Mouse (Mus musculus) cortical plate, adult 2 months (tissue): Measurements from ENCODE around the gene Slc8a2. TPM values are rescaled to one million over a fixed set of nuclear protein-coding genes. Genes with fewer than 3 reads are reported as not detected.

ENCODE experiments used
- H3K27ac ChIP-seq: fragments of 200-500 bp; 2 replicates; pipeline ENCODE4 v1.5.1; 2012; ENCODE audit warnings: low read length, control low read depth, inconsistent platforms; ENCODE audit not compliant: insufficient read depth
- H3K4me1 ChIP-seq: fragments of 200-500 bp; 2 replicates; pipeline ENCODE4 v1.6.1; 2011; ENCODE audit warnings: low read length; ENCODE audit not compliant: control insufficient read depth, insufficient read depth
- H3K4me3 ChIP-seq: fragments of 200-500 bp; 2 replicates; pipeline ENCODE4 v1.5.1; 2011; ENCODE audit warnings: mild to moderate bottlenecking, low read length, control low read depth; ENCODE audit not compliant: insufficient read depth
- CTCF ChIP-seq: fragments of 200-500 bp; IDR thresholded peaks from 2 replicates; pipeline ENCODE4 v1.5.1; 2011; ENCODE audit warnings: mild to moderate bottlenecking, control low read depth, low read length; ENCODE audit not compliant: insufficient read depth; ENCODE audit errors: extremely low read depth
- POLR2A ChIP-seq: fragments of 200-500 bp; IDR thresholded peaks from 2 replicates; pipeline ENCODE4 v1.6.1; 2011; ENCODE audit warnings: mild to moderate bottlenecking, low read length, control low read depth; ENCODE audit not compliant: insufficient read depth; ENCODE audit errors: extremely low read depth
- polyA plus RNA-seq: library from polyadenylated mRNA; depleted of rRNA; stranded (reverse); fragments of >200 nt; gene quantifications from 2 replicates; pipeline ENCODE4 v1.2.3, GENCODE M21; 2012

Gene Slc8a2
- polyA plus RNA-seq, 1 experiment = 164 TPM

DNA sequence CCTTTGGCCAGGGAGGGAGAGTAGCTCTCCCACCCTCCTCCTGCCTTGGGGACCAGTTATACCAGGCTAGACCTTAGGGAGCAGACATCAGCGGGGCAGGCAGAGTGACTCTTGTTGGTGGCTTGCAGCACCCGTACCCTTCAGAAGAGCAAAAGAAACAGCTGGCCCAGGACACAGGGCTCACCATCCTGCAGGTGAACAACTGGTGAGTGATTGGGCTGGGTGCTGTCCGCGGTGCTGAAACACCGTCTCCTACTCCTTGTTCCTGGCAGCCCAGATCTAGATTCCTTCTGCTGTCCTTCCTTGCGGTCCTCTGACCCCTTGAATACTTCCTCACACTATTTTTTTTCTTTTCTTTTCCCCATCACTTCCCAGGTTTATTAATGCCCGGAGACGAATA is 54.0 kb downstream of the Slc8a2 start:
- H3K4me1 ChIP-seq = no peaks in the 10 kb centered on the region
- no peak overlapping the region for H3K27ac ChIP-seq
- no peak for TF ChIP-seq POLR2A
- TF ChIP-seq CTCF = no peak
- no peak overlapping the region for H3K4me3 ChIP-seq

DNA sequence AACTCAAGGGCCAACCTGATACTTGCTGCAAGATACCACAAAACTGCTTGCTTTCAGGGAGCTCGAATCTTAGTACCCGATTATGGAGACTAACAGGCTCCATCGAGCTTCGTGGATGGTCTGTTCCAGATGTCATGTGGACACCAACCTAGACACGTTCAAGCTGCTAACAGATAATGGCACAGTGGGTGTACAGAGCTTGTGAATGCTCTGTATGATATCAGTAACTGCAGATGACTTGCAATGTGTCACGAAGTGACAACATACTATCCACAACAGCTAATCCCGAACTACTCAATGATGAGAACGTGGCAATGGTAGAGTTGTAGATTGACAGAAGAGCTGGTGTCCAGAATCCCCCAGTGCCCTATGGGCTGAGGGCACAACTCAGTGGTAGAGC is 57.9 kb downstream of the Slc8a2 start:
- H3K4me1 ChIP-seq = no peaks in the 10 kb centered on the region
- H3K27ac ChIP-seq = no peak overlapping the region
- no peak overlapping the region for H3K4me3 ChIP-seq
- TF ChIP-seq CTCF (no peak), POLR2A (no peak)

DNA sequence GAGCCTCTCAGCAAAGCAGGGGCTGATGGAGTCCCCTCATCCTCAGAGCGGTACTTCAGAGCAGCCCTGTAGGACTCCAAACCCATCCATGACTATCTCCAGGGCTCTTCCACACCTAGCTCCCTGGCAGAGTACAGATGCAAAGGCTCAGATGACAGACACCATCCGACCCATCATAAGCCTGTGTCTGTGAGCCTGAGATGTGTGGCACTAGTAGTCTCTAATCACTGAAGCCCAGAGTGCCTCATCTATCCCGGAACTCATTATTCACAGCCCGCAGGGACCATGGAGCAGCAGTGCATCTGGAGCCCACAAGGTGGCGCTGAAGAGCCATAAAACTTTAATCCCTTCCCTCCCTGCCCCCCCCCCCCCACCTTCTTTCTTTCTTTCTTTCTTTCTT is 62.7 kb downstream of the Slc8a2 start:
- Histone ChIP-seq H3K4me3 (no peak overlapping the region), H3K27ac (no peak overlapping the region)
- TF ChIP-seq POLR2A (no peak), CTCF (peak; percentile 53)

DNA sequence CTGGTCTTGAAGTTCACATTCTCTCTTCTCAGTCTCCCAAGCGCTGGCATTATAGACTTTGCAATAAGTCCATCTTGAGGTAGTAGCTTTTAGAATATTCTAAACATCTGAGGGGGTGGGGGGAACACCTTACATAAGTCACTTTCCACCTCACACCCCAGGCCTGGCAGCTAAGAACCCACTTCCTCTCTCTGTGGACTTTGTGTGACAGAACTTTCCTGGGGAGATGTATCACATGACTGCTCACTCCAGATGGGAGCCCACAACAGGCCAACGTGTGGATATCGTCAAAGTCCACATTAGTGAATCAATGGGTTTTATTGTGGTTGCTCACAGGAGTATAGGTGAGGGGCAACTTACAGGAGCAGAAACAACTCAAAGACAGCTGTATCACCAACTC is 64.1 kb downstream of the Slc8a2 start:
- no peak overlapping the region for H3K27ac ChIP-seq
- no peak for TF ChIP-seq CTCF
- no peak for TF ChIP-seq POLR2A
- no peaks in the 10 kb centered on the region for H3K4me1 ChIP-seq
- H3K4me3 ChIP-seq = no peak overlapping the region

More for the DNA sequence above, 62.7 kb downstream of the Slc8a2 start:
- H3K4me1 ChIP-seq = no peaks in the 10 kb centered on the region

DNA sequence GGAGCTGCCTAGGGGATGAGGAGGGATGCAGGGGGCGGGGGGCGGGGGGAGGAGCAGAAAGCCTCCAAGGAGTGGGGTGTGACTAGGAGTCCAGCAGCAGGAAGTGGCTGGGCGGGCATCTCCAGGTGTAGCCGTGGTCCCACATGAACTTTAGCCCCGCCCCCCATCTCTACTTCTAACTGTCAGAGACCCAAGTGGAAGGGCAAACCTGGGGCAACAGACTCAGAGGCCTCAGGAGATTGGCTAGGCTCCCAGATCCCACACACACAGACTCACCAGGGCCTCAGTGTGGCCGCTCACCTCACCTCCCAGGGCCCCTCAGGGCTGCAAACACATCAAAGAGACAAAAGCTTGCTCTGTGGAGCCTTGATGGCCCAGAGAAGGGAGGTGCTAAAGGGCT is 67.0 kb downstream of the Slc8a2 start:
- TF ChIP-seq POLR2A (no peak), CTCF (no peak)
- Histone ChIP-seq H3K27ac (no peak overlapping the region), H3K4me3 (no peak overlapping the region), H3K4me1 (no peaks in the 10 kb centered on the region)

DNA sequence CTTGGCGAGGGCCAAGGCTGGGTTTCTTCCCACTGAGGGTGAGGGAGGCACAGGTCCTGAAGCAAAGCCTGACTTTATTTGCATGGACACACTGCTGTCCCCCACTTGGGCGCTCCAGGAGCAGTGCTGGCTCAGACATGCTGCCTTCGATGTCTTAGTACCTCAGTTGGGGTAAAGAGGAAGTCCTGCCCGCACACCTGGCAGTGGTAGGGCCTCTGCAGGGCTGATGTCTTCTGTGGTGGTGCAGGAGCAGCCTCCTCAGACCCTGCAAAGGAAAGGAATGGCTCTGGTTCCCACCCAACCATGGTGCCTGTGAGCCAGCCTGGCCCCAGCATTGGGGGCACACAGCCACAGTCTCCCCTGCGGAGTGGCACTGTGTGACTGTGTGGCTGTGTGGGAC is 67.5 kb downstream of the Slc8a2 start:
- Histone ChIP-seq H3K27ac (no peak overlapping the region), H3K4me1 (no peaks in the 10 kb centered on the region), H3K4me3 (no peak overlapping the region)
- no peak for TF ChIP-seq POLR2A
- TF ChIP-seq CTCF = no peak

DNA sequence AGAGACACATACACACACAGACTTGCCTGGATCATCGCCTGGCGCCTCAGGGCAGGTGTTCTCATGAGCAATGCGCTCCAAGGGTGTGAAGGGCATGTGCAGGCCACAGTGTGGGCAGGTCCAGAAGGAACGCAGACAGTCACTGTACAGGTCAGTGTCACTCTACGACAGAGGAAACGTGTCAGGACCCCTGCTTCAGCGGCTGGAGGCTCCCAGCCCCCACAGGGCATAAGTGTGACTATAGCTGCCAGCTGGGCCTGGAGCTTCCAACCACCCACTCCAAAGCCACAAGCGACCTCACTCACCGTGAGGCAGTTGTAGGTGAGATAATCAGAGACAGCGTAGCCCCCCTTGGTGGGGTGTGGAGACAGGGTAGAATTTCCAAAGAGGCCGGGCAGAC is 68.9 kb downstream of the Slc8a2 start:
- Histone ChIP-seq H3K4me3 (no peak overlapping the region), H3K27ac (no peak overlapping the region), H3K4me1 (no peaks in the 10 kb centered on the region)
- TF ChIP-seq POLR2A (no peak), CTCF (no peak)

DNA sequence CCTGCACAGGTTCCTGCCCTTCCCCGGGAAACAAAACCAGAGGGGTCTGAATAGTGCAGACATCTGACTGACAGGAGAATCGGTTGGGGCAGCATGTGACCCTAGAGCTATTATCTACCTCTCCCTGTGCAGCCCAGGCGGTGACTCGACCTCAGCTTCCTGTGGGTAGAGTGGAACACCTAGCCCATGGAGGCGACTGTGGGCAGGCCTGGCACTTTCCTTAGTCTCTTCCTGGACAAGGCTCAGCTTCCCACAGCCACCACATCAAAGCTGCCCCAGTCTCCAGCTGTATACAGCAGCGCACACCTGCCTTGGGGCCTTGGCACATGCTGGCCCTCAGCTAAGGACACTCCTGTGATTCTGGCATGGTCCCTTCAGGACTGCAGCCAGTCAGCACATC is 71.5 kb downstream of the Slc8a2 start:
- H3K4me3 ChIP-seq = no peak overlapping the region
- no peaks in the 10 kb centered on the region for H3K4me1 ChIP-seq
- no peak for TF ChIP-seq CTCF
- TF ChIP-seq POLR2A = no peak
- H3K27ac ChIP-seq = no peak overlapping the region

DNA sequence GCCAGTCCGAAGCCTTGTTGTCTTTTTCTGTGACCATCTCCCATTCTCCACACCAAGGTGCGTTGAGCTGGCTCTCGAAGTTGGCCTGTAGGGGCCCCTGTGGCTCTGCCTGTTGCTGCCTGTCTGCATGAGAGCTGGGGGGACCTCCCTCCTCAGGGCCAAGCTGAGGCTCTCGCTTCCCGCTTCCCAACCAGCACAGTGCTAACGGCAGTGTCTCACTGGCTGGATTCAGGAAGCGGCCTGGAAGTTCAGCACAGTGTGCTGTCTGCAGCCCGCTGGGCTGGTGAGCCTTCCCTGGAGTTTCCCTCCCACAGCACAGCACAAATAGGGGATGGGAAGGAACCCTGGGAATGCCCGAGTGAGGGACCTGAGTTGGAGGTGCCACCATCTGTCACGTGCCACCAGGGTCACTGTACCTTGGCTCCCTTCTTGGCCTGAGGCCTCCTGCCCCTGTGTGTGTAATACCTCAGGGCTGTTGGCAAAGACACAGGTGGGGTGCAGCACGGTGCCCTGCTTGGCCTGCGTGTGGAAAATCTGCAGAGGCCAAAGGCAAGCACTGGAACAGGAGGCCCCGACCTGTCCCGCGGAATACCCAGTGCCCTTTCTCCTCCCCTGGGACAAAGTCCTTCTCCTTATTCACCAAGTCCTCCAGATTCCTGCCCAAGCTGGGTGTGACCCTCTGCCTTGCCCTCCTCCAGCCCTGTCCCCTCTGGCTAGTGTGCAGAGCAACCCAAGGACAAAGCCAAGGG is 73.3 kb downstream of the Slc8a2 start:
- H3K27ac ChIP-seq = no peak overlapping the region
- peaks cover 2% of the 10 kb centered on the region; the same call in 1 of the 2 replicates for H3K4me1 ChIP-seq
- TF ChIP-seq CTCF (no peak), POLR2A (no peak)
- H3K4me3 ChIP-seq = no peak overlapping the region

DNA sequence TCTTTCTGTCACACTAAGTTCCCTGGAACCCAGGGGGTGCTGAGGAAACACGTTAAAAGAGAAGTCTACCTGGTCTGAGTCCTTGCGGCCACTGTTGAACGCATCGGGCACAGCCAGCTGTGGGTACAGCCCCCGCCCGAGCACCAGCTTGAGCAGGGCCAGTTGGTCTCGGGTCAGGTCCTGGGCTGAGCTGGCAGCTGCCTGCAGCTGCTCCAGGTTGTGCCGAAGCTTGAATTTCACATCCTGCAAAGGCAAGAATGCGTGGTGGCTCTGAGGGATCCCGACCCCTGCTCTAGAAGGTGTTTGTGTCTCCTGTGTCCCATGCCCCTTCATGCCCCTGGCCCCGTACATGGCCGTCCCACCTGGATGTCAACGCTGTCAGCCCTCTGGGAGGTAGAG is 73.9 kb downstream of the Slc8a2 start:
- Histone ChIP-seq H3K4me1 (peaks cover 2% of the 10 kb centered on the region; the same call in 1 of the 2 replicates), H3K4me3 (no peak overlapping the region), H3K27ac (no peak overlapping the region)
- TF ChIP-seq CTCF = no peak
- no peak for TF ChIP-seq POLR2A
